Mouse (Mus musculus) heart, adult 9 months (tissue): ENCODE data around the gene Ier2.

Experiments used
- DNase-seq, 2 experiments: peaks; one replicate each; pipeline ENCODE4 v3.0.0; 2022; ENCODE audit warnings: low spot score in 2 of 2

Ier2 gene

DNA sequence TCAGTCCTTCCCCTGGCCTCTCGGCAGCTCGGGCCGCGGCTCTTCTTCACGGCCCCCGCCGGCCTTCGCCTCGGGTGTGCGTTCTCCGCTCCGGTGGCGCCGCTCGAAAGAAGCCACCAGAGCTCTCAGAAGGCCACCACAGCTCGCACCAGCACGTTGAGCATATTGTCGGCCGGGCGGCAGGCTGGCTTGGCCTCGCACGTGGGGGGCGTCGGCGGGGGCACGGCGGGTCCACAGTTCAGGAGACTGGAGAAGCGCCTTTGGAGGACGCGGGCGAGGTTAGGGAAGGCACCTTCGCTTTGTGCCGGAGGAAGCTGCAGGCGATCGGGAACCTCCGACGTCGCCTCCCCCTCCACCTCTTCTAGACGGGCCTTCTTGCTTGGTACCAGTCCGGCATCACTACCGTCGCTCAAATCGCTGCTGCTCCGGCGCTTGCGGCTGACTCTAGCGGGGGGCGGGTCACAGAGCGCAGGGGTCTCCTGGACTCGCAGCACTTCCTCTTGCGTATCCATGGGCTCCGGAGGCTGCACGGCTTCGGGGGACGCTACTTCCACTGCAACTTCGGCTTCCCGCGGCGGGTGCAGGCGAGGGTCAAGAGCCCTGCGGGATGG is 586 bp downstream of the Ier2 start:
- no peak for DNase-seq

GRCm38 (mm10) chr8:84661458-84661871 is 1.2 kb downstream of the Ier2 start:
- peak; percentile 94 to 96 for DNase-seq

DNA sequence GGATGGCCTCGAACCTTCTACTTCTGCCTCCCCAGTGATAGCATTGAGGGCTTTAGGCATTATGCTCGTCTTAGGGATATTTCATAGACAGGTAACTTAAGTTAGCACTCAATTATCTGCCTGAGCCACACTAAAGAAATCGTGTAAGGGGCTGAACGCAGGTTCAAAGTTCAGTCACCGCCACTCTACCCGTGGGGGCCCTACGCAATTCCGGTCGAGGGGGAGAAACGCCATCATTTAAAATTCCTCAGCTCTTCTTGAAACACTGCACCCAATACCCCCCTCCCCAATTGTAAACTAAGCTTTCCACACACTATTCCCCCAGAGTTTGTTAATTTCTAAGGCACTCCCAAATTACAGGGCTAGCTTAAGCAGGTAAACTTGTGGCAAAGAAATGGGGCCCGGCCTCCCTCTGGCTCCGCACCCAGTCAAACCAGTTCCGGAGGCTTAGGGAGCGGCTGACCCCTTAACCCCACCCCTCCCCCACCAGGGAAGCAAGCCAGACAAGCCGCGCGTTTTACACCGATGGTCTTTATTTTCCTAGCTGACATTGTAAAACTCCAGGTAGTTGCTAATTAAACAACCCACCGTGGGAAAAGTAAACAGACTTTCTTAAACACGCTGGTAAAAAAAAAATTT is 1.7 kb downstream of the Ier2 start:
- peak; percentile 53 to 55 for DNase-seq

GRCm38 (mm10) chr8:84659936-84660818 is 2.5 kb downstream of the Ier2 start:
- peak; percentile 82 to 90 for DNase-seq

- DNase-seq = no peak
Measured at GRCm38 (mm10) chr8:84658951-84659350, 3.7 kb downstream of the Ier2 start.

DNA sequence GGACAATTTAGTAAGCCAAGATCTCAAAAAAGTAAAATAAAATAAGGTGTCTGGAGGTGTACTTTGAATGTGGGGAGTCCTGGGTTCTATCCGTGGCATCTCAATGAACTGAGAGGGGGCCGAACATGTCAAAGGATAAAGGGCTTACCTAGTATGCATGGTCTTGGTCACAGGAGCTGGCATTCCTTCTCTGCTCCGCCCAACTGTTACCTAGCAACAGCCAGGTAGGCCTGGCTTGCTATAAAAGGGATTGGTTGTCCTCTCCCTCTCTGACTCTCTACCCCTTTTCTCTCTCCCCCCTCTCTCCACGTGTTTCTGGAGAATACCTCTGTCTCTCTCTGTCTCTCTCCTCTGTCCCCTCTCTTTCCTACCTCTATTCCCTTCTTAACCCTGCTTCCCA is 5.0 kb downstream of the Ier2 start:
- DNase-seq = no peak

- no peak for DNase-seq
Measured at GRCm38 (mm10) chr8:84657203-84657602, 5.4 kb downstream of the Ier2 start.

- DNase-seq = peak; percentile 88 to 94
Measured at GRCm38 (mm10) chr8:84656641-84657126, 6.0 kb downstream of the Ier2 start.

- DNase-seq = no peak
Measured at GRCm38 (mm10) chr8:84656191-84656525, 6.5 kb downstream of the Ier2 start.

DNA sequence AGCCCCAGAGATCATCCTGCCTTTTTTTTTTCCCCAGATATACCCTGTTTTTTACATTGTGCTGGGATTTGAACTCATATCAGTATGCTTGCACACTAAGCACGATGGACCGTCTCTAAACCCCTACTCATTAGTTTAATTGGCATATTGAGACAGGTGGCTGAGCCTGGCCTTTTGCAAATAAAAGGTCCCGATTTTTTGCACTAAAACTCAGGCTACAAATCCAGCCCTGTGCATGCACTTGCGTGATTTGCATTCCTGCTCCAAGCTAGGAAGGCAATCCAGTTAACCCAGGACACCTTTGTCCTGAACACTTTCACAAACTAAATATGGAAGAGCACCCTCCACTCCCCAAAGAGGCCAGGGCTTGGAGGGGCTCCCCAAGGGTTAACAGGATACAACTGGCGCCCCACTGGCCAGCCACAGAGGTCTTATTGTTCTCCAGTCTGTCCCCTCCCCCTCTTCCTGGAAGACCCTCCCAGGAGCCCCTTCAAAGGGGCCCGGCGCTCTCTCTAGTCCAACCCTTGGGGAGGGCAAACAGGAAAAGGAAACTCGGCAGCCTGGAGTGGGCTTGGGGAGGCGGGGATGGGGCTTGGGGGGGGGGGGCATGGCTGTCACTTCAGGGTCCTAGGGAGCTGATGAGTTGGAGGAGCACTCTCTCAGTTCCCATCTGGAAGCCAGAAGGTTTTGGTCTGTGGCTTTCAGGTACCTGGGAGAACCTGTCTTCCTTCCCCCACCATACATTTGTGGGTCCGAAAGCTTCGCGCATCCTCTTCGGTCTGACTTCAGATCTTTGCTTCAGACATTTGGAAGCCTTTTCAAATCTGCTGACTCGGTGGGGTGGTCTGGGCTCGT is 7.1 kb downstream of the Ier2 start:
- no peak for DNase-seq

DNA sequence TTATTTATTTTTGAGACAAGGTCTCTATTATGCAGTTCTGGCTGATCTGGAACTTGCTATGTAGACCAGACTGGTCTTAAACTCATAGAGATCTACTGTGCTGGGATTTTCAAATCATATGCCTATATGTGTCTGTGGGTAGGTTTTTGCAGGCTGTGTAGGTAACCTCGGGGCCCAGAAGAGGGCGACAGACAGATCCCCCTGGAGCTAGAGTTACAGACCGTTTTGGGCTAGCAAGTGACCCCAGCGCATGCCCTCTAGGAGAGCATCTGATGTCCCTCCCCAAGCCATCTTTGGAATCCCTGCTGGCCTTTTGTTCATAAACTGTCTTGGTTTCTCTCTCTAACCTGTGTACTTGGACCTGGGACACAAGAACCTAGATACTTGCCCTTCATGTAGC is 8.1 kb downstream of the Ier2 start:
- DNase-seq = no peak

- DNase-seq = no peak
Measured at GRCm38 (mm10) chr8:84653092-84653631, 9.5 kb downstream of the Ier2 start.

DNA sequence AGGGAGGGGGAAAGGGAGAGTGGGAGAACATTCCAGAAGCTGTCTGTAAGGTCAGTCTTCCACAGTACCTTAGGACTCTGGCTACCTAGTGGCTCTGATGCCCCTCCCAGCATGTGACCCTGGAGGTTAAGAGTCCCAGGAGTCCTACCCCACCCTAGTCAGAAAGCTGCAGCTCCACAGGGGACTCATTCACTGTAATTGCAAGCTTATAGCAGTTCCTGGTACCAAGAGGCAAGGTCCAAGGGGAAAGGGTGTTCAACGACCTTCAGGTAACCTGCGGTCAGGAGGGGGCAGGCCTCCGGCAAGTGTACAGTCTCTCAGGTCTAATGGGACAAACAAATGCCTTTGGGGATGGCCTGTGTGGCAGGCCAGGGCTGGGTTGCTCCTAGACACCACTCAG is 12.4 kb downstream of the Ier2 start:
- DNase-seq = no peak

GRCm38 (mm10) chr8:84647461-84647901 is 15.2 kb downstream of the Ier2 start:
- no peak for DNase-seq

DNA sequence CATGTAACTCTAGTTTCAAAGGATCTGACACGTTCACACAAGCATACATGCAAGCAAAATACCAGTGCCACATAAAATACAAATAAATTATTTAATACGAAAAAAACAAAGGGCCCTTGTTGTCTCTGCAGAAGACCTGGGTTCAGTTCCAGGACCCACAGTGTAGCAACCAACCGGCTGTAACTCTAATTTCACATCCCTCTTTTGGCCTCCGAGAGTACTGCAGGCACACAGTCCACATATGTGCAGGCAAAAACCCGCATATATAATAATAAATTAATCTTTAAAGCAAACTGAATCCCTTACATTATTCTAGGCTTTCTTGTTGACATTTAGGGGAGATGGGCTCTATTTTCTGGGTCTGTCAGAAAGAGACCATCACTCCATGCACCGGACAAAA is 15.9 kb downstream of the Ier2 start:
- DNase-seq = no peak

GRCm38 (mm10) chr8:84643019-84643418 is 19.6 kb downstream of the Ier2 start:
- no peak for DNase-seq

DNA sequence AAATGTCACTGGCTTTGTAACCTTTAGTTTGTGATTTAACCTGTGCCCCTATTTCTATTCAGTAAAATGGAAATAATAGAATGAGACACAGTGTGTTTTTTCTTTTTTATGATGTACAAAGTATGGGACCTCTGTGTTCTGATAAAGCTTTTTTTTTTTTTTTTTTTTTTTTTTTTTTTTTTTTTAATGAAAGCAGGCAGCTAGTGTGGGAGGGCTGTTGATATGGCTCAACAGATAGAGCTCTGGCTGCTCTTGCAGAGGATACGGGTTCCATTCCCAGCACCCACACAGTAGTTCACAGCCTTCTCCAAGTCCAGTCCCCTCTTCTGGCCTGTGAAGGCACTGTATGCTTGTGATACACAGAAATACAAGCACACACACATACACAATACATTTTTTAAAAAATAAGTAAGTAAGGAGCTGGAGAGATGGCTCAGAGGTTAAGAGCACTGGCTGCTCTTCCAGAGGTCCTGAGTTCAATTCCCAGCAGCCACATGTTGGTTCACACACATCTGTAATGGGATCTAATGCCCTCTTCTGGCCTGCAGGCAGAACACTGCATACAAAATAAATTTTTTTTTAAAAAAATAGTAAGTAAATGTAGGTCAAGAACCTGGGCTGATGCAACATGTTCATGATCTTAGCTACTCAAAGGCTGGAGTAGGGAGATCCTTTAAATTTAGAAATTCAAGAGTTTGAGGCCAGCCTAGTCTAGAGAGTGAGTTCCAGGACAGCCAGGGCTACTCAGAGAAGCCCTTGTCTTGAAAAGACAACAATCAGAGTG is 20.9 kb downstream of the Ier2 start:
- DNase-seq = no peak

DNA sequence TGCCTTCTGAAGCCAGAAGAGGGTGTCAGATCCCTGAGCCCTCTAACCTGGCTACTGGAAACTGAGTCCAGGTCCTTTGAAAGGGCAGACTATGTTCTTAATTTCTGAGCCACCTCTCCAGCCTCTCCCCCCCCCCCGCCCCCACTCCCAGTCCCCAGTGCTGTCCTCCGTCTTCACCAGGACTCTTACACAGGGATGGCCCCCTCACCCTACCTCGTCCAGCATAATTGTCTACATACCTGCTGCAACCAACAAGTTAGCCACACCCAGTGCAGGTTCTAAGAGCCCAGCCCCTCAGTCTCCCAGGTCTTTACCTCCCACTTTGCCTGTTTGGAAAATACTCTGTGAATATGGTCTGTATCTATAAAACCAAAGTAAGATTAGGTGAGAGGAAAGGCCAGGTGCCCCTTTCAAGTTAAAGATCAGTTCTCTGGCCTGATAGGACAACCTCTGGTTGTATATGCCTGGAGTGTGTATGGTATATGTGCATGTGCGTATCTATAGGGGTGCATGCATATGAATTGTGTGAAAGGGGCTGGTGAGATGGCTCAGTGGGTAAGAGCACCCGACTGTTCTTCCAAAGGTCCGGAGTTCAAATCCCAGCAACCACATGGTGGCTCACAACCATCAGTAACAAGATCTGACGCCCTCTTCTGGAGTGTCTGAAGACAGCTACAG is 21.9 kb downstream of the Ier2 start:
- no peak for DNase-seq

GRCm38 (mm10) chr8:84640010-84640588 is 22.6 kb downstream of the Ier2 start:
- DNase-seq = no peak
